Mouse (Mus musculus) MEL (cell line): ENCODE measurements around the gene Tefm.

ENCODE experiments used
- CTCF ChIP-seq, 3 experiments: IDR thresholded peaks in 2 of 3; conservative IDR thresholded peaks in 1 of 3; 2 replicates each; pipeline ENCODE4 v1.5.1; 2011 to 2012; ENCODE audit warnings: low read length in 3 of 3, low read depth in 2 of 3, mild to moderate bottlenecking in 2 of 3, improper control_type of control experiment in 1 of 3, inconsistent platforms in 1 of 3, mixed read lengths in 1 of 3, moderate library complexity in 1 of 3; ENCODE audit not compliant: control insufficient read depth in 1 of 3, insufficient read depth in 1 of 3, poor library complexity in 1 of 3, severe bottlenecking in 1 of 3
- MAX ChIP-seq: IDR thresholded peaks from 2 replicates; pipeline ENCODE4 v1.6.1; 2011; ENCODE audit warnings: low read length, improper control_type of control experiment

DNA sequence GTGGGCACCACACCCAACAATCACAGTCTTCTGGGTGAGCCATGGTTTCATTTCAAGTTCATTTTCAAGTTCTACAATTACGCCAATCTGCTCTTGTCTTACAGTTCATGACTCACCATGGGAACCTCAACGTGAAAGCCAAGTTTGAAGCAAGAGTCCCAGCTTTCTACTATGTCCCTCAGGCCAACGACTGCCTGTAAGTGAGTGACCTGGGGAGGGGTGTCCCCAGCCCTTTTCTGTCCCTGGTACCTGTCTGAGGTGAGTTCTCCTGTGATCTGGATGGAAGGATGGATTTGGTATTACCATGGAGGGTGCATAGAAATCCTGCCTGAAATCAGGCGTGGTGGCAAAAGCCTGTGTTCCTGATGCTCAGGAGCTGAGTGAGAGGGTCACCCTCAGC is 14.9 kb upstream of the Tefm start:
- TF ChIP-seq MAX = no peak
- TF ChIP-seq CTCF (IDR thresholded peaks at IDR 0.05 in 2 of 3, conservative IDR thresholded peaks at IDR 0.05 in 1 of 3; ENCODE audit: control insufficient read depth in 1 of 3, insufficient read depth in 1 of 3, low read depth in 2 of 3, low read length in 3 of 3, poor library complexity in 1 of 3, severe bottlenecking in 1 of 3) = no peak
